Mouse (Mus musculus) adrenal gland, adult 2 months (tissue): ENCODE data around the gene Pimreg. TPM values are rescaled to one million over a fixed set of nuclear protein-coding genes. Genes with fewer than 3 reads are reported as not detected.
A peak's percentile ranks its signal among the peaks of the same experiment; 100 is the strongest.

Experiments
- DNase-seq: peaks from one replicate; pipeline ENCODE4 v3.0.0; 2021
- polyA plus RNA-seq: library from polyadenylated mRNA; depleted of rRNA; stranded (reverse); fragments of >200 nt; gene quantifications from 2 replicates; pipeline ENCODE4 v1.2.3, GENCODE M21; 2012
- total RNA-seq, 2 experiments: library from RNA; stranded (reverse); gene quantifications; 2 replicates each; pipeline ENCODE4 v1.2.3; 2021

Gene Pimreg
- total and polyA plus RNA-seq, 3 experiments = 1.7 to 2.8 (median 2.7) TPM

DNA sequence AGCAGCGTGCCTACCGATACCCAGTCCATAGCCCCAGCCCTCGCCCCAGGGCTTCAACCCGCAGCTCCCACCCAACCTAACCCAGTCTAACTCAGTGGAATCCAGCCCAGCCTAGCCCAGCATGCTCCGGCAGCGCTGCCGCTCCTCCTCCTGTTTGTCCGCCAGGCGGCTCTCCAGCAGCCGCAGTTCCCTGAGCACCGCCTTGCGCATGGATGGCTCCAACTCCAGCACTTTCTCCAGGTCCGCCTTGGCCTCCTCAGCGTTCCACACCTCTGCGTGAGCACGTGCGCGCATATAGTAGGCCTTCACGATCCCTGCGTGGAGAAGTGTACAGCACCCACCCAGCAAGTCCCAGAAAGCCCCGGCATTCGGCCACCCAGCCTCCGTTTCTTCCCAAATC is 12.7 kb upstream of the Pimreg start:
- DNase-seq = no peak

DNA sequence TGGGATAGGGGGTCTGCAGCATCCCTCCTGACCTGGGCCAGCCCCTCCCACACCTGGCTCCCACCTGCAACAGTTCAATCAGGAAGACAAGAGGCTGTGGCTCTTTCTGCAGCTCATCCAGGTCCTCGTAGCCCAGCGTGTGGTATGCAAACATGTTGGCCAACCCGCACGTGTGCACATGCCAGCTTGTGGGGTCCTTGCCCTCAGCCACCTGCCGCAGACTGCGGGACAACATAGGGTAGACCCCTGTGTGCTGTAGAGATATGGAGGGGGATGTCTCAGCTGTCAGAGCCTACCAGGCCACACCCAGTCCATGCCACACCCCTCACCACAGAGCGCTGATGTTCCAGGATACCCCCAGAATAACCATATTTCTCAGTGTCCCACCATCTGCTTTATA is 10.5 kb upstream of the Pimreg start:
- no peak for DNase-seq

- DNase-seq = no peak
Observed at GRCm38 (mm10) chr11:72032091-72032490, 9.7 kb upstream of the Pimreg start.

DNA sequence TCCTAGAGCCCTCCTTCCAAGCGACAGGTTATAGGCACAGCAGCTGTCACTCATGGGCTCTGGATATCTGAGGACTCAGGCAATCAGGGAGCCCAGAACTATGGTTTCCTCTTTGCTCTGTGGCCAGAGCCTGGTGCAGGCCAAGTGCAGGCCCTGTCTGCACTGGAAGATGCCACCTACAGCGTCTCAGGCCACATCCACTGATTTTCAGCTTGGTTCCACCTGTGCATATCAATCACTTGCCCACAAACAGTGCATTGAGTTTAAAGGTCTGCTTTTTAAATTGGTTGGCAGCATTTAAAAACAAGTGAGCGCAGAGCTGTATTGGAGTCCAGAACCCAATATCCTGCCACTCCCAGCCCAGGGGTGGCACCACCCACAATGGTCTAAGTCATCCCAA is 9.2 kb upstream of the Pimreg start:
- DNase-seq = no peak

DNA sequence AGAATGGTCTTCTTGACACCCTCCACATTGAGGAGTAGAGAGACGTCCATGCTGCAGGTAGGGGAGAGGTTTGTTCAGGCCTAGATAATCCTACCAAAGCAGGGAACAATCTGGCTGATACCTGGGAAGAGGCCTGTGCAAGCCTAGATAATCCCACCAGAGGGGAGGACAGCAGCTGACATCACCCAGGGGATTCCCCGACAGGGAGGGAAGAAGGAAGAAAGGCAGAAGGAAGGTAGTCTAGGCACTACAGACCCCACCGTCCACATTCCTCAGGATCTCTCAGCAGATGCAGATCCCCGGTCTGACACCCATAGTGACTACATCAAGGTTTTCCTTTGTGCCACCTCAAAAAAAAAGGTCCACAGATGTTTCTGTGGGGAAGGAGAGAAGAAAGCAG is 4.4 kb upstream of the Pimreg start, which contains the start of gene Aipl1:
Gene Aipl1, minus strand, starts transcription at position 101 of the 400 bp plus-strand sequence.
- DNase-seq = no peak

- peak; percentile 49 for DNase-seq
Observed at GRCm38 (mm10) chr11:72037996-72038395, 3.8 kb upstream of the Pimreg start.

GRCm38 (mm10) chr11:72039599-72040386 is 2.0 kb upstream of the Pimreg start:
- DNase-seq = no peak

GRCm38 (mm10) chr11:72041290-72041767 is 503 bp upstream of the Pimreg start:
- DNase-seq = no peak

- peak; percentile 60 for DNase-seq
Observed at GRCm38 (mm10) chr11:72042631-72043030, 799 bp downstream of the Pimreg start.

DNA sequence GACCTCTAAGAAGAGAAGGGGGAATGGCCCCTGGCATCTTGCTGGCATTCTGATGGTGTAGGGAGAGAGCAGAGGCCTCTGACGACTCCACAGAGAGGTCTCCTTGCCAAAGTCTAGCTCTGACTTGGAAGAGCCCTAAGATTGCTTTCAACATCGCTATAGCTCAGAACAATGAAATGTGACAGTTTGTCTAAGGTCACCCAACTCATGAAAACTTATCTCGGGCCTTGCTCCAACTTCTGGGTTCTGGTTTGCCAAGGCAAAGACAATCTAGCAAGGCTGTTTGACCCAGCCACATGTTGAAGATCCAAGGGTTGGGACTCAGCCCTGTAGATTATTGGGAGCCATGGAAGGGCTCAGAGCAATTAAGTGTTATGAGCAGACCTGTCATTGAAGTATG is 2.4 kb downstream of the Pimreg start:
- peak; percentile 34 for DNase-seq

DNA sequence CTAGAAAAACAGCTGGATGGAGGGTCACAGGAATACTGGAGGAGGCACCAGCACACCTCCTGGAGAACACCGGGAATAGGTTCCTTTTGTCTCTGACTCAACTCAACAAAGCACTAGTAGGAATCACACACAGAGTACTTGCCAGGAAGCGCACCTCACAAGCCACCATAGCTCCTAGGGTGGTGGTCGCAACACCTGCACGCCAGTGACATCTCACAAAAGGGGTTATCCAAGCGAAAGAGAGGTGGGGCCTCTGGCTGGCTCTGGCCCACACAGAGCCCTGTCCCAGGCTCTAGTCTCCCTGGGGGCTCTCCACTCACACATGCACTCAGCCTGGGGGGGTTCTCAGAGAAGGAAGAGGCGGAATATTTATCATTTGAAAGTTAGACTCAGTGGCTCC is 6.9 kb downstream of the Pimreg start:
- DNase-seq = no peak

- no peak for DNase-seq
Observed at GRCm38 (mm10) chr11:72049171-72049759, 7.4 kb downstream of the Pimreg start.

DNA sequence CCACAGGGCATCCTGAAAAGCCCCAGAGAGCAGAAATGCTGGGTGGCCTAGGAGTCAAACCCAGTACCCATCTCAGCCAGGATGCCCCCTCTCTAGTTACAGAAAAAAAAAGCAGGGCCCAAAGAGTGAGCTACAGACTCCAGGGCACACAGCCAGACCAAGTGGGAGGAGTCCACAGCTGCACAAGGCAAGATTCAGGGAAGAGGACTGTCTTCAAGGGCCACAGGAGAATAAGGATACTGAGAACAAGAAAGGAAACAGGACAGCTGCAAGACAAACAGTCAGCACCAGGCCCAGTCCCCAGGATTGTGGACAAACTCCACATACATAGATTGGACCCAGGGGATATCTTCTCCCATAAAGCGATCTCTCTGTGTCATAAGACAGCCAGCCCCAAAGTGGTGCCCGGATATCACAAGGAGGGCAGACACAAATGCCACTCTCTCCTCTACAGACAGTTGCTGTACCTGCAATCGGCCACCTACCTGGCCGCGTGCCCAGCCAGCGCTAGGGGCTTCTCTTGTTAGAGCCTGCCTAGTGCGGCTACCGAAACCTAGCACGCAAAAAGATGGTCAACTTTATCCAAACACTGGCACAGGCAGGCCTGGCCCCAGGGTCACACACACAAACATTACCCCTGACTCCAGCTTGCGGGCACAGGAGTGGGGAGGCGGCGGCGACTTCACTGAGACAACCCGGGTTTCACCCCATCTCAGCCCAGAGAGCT is 8.5 kb downstream of the Pimreg start:
- DNase-seq = no peak

DNA sequence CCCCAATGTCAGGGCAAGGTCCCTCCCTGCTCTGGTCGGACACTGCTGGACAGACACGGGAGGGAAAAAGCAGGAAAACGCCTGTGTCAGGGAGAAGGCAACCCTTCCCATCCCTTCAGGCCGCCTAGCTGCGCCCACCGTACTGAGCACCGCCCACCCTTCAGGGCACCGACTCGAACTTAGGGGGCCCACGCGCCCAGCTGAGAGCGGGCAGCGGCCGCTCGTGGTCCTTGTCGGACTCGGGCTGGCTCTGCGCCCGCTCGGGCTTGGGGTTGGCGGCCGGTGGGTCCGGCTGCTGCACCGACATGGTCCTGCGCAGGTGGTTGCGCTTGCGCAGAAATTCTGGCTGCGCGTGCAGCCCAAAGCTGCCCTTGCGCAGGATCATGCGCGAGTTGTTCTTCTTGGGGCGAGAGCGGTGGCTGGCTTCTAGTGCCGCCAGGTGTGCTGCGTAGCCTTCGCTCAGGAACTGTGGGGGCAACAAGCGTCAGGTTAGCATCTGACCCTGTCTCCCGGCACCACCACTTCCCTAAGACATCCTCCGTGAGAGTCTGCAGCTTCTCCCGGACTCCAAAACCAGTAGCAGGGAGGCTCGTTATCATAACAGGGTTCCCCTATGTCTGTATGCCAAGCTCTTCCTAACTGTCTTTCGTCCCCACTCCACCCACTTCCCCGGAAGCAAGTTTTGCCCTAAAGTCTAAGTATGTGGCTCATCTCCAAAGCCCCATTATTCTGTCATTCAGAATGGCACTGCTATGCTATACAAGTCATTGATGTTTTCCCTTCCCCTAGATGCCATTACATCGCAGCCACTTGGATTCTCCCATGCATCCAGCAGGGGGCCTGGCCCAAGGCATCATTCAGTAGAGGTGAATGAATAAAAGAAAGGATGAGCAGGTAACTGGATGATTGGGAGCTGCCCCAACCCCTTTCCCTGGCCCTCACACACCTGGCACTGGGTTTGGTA is 9.3 kb downstream of the Pimreg start:
- no peak for DNase-seq

- no peak for DNase-seq
Observed at GRCm38 (mm10) chr11:72052221-72052620, 10.4 kb downstream of the Pimreg start.

- peak; percentile 72 for DNase-seq
Observed at GRCm38 (mm10) chr11:72052636-72053035, 10.8 kb downstream of the Pimreg start.

GRCm38 (mm10) chr11:72055176-72055575 is 13.3 kb downstream of the Pimreg start:
- DNase-seq = no peak

GRCm38 (mm10) chr11:72057166-72057565 is 15.3 kb downstream of the Pimreg start:
- no peak for DNase-seq

DNA sequence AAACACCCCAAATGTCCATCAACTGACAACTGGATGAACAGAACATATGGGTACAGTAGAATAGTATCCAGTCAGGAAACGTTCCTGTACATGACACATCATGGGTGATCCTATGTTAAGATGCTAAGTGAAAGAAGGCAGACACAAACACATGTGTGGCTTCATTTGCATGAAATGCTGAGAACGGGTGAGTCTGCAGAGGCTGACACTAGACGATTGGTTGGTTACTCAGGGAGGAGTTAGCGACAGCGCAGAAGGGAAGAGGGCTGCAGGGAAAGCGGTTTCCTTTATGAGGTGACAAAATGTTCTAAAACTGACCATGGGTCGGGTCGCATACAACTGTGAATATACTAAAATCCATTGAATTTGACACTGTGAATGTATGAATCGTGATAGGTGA is 18.6 kb downstream of the Pimreg start:
- no peak for DNase-seq

DNA sequence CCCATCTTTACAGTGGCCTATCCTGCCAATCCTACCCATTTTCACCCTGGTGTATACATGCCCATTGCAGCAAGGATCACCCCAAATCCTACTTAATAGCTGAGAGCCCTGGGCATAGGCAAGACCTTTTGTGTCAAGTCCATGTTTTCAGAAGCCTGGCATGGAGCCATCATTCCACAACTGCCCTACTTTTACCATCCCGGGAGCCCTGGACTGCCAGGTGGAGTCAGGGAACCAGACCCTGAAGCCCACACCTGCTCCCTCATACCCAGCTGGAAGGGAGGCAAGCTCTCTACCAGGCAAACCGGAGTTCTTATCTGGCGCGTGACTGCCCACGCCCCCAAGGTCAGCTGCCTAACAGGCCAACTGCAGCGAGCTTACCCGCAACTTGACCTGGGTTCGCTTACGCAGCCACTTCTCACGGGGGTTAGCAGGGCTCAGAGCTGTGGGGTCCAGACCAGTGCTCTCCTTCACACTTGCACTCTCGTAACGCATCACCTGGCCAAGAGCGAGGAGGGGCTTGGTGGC is 19.3 kb downstream of the Pimreg start:
- no peak for DNase-seq

DNA sequence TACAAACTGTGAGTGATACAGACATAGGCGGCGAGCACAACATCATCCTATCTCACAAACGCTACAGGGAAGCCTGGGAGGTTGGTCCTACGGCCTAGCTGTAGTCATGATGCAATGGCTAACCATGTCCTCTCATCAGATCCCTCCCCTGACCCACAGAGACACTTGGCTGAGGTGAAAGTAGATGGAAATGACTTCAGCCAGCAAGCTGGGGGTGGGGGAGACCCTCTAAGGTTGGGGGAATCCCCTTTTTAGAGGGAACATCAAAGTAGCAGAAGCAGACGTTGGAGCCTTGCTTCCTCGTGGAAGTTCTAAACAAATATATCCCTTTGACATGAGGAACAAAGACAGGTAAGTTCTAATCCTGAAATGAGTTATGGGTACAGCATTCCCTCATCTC is 22.6 kb downstream of the Pimreg start:
- DNase-seq = no peak
